Mouse (Mus musculus) spleen, embryonic (tissue): ENCODE measurements around the gene Myl6.

Source experiments
- CTCF ChIA-PET: fragments of 350-600 bp; sonication (Branson Sonifier 250); formaldehyde crosslinking; loops from one replicate; lab custom pipeline; 2022; lab: Charles Lee

The Myl6 gene

DNA sequence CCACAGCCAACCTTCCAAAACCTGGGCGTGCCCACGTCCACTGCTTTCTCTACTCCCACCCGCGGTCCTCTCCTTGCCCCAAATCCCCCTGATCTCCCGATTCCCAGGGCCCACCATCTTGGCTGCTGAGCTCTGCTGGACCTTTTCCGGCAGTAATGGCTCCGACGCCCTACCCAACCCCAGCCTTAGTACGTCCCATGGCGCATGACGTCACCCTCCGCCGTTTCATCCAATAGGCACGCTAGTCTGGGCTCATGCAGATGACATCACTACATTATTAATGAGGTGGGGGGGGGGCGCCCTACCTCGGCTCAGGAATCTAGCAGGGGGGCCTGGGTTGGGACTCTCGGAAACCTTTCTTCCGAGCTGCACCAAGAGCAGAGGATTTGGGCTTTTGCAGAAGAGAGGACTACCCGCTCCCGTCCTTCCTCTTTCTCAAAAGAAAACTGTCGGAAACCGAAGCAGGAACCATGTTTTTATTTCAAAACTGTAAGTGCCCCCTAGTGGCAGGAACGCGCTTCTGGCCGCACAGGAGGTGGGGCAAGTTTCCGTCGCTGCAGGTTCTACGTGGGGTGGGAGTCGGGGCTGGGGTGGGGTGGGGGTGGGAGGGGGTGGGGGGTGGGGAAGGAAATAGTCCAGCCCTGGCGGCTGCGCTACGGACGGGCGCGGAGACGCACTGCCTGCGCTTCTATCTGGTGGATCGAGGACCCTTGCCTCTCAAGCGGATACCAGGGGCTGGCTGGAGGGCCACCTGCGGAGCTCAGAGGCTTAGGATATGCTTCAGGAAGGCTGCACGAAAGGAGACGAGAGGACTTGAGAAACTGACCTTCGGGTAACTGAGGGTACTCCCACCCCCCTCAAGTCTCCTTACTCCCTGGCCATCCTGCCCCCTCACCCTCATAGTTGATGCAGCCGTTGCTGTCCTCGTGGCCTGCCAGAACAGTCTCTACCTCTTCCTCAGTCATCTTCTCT is at the start of gene Myl6:
Gene Myl6, minus strand, starts transcription at position 451 of the 972 bp plus-strand sequence.
- CTCF ChIA-PET, result interaction anchor here (0.9 kb wide), 1 partner anchor 10 kb away, joined by 4 read pairs; no protein-coding TSS in a partner anchor

GRCm38 (mm10) chr10:128543100-128543499 is 49.2 kb upstream of the Myl6 start:
- CTCF ChIA-PET, result no interaction called here

DNA sequence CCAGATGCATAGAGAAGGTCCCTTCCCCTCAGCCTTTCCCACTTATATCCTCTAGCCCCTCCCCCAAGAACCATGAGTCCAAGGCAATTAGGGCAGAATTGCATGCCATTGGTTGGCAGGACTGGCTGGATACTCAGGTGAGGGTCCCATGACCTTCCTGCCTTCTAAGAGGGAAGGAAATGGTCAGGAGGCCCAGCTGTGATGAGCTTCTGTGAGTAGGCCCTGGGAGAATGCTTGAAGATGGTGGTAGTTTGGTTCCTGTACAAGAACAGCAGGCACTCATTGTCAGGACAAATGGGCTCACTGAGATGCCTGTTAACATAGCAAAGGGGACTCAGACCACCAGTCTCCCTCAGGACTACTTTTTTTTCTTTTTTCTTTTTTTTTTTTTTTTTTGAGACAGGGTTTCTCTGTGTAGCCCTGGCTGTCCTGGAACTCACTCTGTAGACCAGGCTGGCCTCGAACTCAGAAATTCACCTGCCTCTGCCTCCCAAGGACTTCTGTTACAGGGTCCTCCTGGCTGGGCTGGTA is 44.5 kb upstream of the Myl6 start:
- CTCF ChIA-PET, result no interaction called here

- CTCF ChIA-PET, result no interaction called here
Measured at GRCm38 (mm10) chr10:128536266-128536940, 42.5 kb upstream of the Myl6 start.

GRCm38 (mm10) chr10:128535624-128536265 is 41.8 kb upstream of the Myl6 start:
- CTCF ChIA-PET, result interaction anchor here (0.6 to 1.1 kb wide), 3 partner anchors 9 to 18 kb away, joined by 3 read pairs; no protein-coding TSS in a partner anchor

GRCm38 (mm10) chr10:128535206-128535605 is 41.3 kb upstream of the Myl6 start:
- CTCF ChIA-PET, result interaction anchor here (0.6 to 1.1 kb wide), 3 partner anchors 9 to 17 kb away, joined by 3 read pairs; no protein-coding TSS in a partner anchor

DNA sequence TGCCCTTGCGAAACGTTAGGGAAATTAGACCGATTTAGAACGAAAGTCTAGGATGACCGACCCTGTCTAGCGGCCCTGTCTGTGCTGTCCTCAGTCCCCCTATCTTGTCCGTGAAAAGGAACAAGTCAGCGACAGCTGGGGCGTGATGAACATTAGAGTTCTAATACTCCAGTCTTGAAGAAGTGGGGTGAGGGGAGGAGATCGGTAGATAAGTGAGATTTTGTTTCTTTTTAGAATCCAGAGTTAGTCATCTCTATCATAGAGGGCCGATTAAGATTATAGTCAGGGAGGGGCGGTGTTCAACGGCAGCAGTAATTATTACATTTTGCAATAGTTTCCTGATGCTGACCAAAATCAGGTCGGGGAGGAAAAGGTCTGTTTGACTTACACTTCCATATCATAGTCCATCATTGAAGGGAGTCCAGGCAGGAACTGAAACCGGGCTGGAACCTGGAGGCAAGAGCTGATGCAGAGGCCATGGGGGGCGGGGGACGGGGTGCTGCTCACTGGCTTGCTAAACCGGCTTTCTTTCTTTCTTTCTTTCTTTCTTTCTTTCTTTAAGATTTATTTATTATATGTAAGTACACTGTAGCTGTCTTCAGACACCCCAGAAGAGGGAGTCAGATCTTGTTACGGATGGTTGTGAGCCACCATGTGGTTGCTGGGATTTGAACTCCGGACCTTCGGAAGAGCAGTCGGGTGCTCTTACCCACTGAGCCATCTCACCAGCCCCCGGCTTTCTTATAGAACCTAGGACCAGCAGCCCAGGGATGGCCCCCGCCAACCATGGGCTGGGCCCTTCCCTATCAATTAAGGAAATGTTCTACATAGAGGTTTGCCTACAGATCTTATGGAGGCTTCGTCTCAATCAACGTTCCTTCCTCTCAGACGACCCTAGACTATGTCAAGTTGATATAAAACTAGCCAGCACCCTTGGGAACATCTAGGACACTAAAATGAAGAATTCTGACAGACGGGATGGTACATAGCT is 32.7 kb upstream of the Myl6 start:
- CTCF ChIA-PET, result interaction anchor here (0.7 to 1.1 kb wide), 2 partner anchors 9 to 349 kb away, joined by 3 to 6 read pairs; no protein-coding TSS in a partner anchor

DNA sequence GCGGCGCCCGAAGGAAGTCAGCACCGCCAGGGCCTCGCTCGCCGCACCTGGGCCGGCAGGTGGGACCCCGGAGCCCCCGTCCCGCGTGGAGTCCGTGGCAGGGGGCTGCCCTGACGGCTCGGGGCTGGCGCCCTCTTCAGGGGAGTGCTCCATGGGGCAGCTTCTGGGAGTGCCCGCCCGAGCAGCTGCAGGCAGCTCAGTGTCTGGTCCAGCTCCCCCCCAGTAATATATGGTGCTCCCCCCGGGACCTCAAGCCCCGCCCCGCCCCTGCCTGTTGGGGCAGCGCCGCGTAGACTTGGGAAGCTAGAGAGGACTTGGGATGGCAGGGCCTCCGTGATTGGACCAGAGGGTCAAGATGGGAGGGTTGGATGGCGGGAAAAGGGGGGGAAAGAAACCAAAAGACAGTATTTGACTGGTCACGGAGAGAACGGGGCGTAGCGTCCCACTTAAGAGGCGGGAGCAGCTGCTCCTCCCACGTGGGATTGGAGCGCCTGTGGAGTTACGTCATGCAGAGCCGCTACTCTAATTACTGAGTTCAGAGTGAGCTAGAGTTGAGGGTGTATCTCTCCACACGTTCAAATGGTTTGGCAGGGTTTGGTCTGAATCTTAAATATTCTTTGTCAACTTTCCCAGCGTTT is 31.8 kb upstream of the Myl6 start, which contains the start of gene Esyt1:
Gene Esyt1, minus strand, starts transcription at position 201 of the 638 bp plus-strand sequence.
- CTCF ChIA-PET, result interaction anchor here (0.9 to 1.6 kb wide), 3 partner anchors 9 to 27 kb away, joined by 3 read pairs; partner anchors contain the start of gene Myl6b

- CTCF ChIA-PET, result interaction anchor here (0.6 to 1.6 kb wide), 3 partner anchors 10 to 27 kb away, joined by 3 read pairs; partner anchors contain the start of gene Myl6b
Measured at GRCm38 (mm10) chr10:128524732-128525662, 31.1 kb upstream of the Myl6 start.

- CTCF ChIA-PET, result interaction anchor here (0.6 to 1.6 kb wide), 3 partner anchors 11 to 95 kb away, joined by 3 read pairs; no protein-coding TSS in a partner anchor
Measured at GRCm38 (mm10) chr10:128524111-128524731, 30.3 kb upstream of the Myl6 start.

DNA sequence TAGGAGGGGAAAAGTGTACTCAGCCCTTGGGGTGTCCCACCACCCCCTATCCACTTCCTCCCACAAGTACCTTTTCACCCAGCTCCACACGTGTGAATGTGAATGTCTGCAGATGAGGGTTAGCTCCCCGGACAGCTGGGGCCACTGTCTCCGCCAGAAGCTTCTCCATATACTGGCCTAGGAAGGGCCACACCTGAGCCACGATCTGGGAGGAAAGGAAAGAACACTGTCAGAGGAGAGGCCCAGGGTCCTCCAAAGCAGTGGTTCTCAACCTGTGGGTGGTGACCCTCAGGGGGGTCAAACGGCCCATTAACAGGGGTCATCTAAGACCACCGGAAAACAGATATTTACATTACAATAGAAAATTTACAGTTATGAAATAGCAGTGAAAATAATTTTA is 28.4 kb upstream of the Myl6 start:
- CTCF ChIA-PET, result no interaction called here

- CTCF ChIA-PET, result interaction anchor here (0.9 kb wide), 1 partner anchor 53 kb away, joined by 3 read pairs; no protein-coding TSS in a partner anchor
Measured at GRCm38 (mm10) chr10:128520591-128520990, 26.6 kb upstream of the Myl6 start.

- CTCF ChIA-PET, result interaction anchor here (1.3 kb wide), 1 partner anchor 28 kb away, joined by 3 read pairs; no protein-coding TSS in a partner anchor
Measured at GRCm38 (mm10) chr10:128518833-128519232, 24.9 kb upstream of the Myl6 start.

DNA sequence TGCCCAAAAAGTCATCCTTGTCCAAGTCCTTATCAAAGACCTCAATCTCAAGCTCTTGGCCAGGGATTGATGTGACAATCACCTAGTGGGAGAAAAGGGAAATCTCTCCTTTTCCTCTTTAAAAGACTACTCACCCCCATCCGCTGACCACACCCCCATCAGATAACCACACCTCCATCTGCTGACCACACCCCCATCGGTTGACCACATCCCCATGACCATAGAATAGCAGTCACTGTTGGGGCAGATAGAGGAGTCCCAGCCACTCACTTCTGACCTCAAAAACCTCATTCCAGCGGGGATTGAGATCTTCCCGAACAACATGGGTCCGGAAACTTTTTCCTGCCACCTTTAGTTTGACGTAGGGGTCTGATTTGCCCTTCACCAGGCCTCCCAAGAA is 22.7 kb upstream of the Myl6 start:
- CTCF ChIA-PET, result no interaction called here

GRCm38 (mm10) chr10:128516029-128516428 is 22.1 kb upstream of the Myl6 start:
- CTCF ChIA-PET, result no interaction called here

DNA sequence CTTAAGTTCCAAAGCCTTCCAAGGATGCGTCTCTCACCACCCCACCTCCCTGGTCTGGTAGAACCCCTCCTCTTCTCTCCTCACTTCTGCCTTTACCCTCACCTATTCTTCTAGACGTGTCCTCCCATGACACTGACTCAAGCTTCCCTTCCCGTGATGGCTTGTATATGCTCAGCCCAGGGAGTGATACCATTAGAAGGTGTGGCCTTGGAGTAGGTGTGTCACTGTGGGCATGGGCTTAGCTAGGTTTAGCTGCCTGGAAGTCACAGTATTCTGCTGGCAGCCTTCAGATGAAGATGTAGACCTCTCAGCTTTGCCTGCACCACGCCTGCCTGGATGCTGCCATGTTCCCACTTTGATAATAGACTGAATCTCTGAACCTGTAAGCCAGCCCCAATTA is 21.1 kb upstream of the Myl6 start:
- CTCF ChIA-PET, result interaction anchor here (0.6 kb wide), 1 partner anchor 47 kb away, joined by 3 read pairs; no protein-coding TSS in a partner anchor

DNA sequence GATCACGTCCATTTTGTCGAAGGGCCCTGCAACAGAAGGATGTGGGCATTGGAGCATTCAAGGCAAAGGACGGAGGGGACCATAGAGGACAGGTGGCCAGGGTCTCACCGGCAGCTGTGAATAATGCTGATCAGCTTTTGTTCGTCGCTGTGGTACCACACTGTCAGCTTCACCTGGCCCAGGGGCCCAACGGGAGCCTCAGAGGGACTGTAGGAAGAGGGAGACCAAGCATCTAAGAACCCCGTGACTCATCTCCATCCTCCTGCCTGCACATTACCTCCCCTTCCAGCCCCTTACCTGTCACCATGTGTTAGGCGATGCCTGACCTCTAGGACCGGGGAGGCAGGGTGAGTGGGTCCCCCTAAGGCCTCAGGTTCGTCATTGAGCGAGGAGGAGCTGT is 17.8 kb upstream of the Myl6 start:
- CTCF ChIA-PET, result interaction anchor here (0.5 kb wide), 1 partner anchor 157 kb away, joined by 5 read pairs; no protein-coding TSS in a partner anchor
